Mouse (Mus musculus) hindbrain, embryonic 13.5 days (tissue): ENCODE measurements around the gene Smtn. TPM values are rescaled to one million over a fixed set of nuclear protein-coding genes. Genes with fewer than 3 reads are reported as not detected.

Source experiments
- ATAC-seq: fragments of 200-750 bp; cut with Nextera tagmentation; 2 replicates; pipeline ENCODE4 v1.8.0; 2017; ENCODE audit warnings: moderate TSS enrichment; ENCODE audit not compliant: low FRiP score
- H3K27ac ChIP-seq: fragments of 300-500 bp; sonication (generic); 2 replicates; pipeline ENCODE4 v1.5.1; 2015; ENCODE audit warnings: inconsistent platforms, mild to moderate bottlenecking, moderate library complexity
- H3K27me3 ChIP-seq: fragments of 300-500 bp; sonication (generic); 2 replicates; pipeline ENCODE4 v1.6.1; 2015; ENCODE audit warnings: mild to moderate bottlenecking, inconsistent platforms
- H3K36me3 ChIP-seq: fragments of 300-500 bp; sonication (generic); 2 replicates; pipeline ENCODE4 v1.6.1; 2015; ENCODE audit warnings: mild to moderate bottlenecking, inconsistent platforms
- H3K4me1 ChIP-seq: fragments of 300-500 bp; sonication (generic); replicated peaks from 2 replicates; pipeline ENCODE4 v1.6.1; 2015; ENCODE audit warnings: inconsistent platforms
- H3K4me2 ChIP-seq: fragments of 300-500 bp; sonication (generic); 2 replicates; pipeline ENCODE4 v1.6.1; 2015; ENCODE audit warnings: inconsistent platforms, mild to moderate bottlenecking, moderate library complexity
- H3K4me3 ChIP-seq: fragments of 300-500 bp; sonication (generic); 2 replicates; pipeline ENCODE4 v1.5.1; 2015; ENCODE audit warnings: mild to moderate bottlenecking, inconsistent platforms
- H3K9ac ChIP-seq: fragments of 300-500 bp; sonication (generic); 2 replicates; pipeline ENCODE4 v1.6.1; 2015; ENCODE audit warnings: mild to moderate bottlenecking, inconsistent platforms
- H3K9me3 ChIP-seq: fragments of 300-500 bp; sonication (generic); 2 replicates; pipeline ENCODE4 v1.6.1; 2016; ENCODE audit warnings: inconsistent platforms
- WGBS: fragments of 180-500 bp; shearing (Covaris S2); methylation state at CpG from one replicate; pipeline ENCODE4 v1.1.7; 2015; 5-methylcytosine and 5-hydroxymethylcytosine counted together
- polyA plus RNA-seq: library from polyadenylated mRNA; unstranded; fragments of >200 nt; fragmentation: Nextera tagmentation; extraction: Ambion mirVana; gene quantifications from 2 replicates; pipeline ENCODE4 v1.2.1, GENCODE M21; 2015

Gene Smtn
- polyA plus RNA-seq, 1 experiment from 2014 or later: 16.7 TPM

- ATAC-seq: no peak
Measured at GRCm38 (mm10) chr11:3544409-3544808, 4.0 kb upstream of the Smtn start.

DNA sequence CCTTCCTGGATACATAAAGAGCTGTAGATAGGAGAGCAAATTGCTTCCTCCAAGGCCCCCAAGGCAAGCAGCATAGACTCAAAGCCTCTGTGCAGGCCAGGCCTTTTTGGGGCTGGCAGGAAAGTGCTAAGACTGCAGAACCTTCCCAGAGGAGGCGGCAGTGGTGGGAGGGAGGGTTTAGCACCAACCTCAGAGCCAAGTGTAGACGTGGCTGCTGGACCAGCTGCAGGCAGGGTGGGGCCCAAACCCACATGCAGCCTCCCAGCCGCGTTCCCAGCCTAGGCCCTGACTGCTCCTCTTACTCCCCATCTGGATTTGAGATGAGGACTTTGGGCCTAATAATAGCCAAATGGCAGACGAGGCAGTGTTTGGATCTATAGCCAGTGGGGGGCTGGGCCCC, 2.6 kb upstream of the Smtn start:
- WGBS: 58% methylated on average over 5 of the region's 5 CpGs
- Histone ChIP-seq H3K27ac (no peak overlapping the region), H3K4me1 (peaks cover 11% of the 10 kb centered on the region)

More at GRCm38 (mm10) chr11:3544409-3544808, 4.0 kb upstream of the Smtn start:
- Histone ChIP-seq H3K4me3 (no peak overlapping the region), H3K4me1 (peaks cover 9% of the 10 kb centered on the region; the same call in 1 of the 2 replicates), H3K27me3 (no peaks in the 10 kb centered on the region), H3K9ac (no peak overlapping the region), H3K27ac (no peak overlapping the region), H3K36me3 (no peaks in the 10 kb centered on the region), H3K9me3 (no peaks in the 10 kb centered on the region), H3K4me2 (no peak overlapping the region)
- WGBS: 97% methylated on average over 5 of the region's 5 CpGs

DNA sequence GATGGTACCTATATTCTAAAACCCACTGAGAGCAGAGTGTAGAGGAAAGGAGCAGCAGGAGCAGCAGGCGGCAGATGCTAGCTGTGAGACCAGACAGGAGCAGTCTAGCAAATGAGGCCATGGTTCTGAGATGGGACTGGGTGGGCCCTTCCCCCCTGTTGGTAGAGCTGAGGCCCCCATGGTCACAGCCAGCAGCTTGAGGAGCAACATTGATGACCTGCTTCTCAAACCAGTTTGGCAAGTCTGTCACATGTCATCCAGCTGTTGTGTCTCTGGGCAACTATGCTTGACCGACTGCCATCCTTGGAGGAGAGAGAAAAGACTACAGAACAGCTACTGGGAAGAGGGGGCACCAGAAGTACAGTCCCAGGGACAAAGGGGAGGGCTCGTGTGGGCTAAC, 1.5 kb upstream of the Smtn start:
- H3K9me3 ChIP-seq: no peaks in the 10 kb centered on the region
- 78% methylated on average over 3 of the region's 3 CpGs for WGBS

More for the DNA sequence above, 2.6 kb upstream of the Smtn start:
- Histone ChIP-seq H3K9ac (no peak overlapping the region), H3K27me3 (0 out of 2 replicates have a peak, but pooled peaks cover 4% of the 10 kb centered on the region), H3K4me2 (no peak overlapping the region), H3K9me3 (no peaks in the 10 kb centered on the region), H3K36me3 (no peaks in the 10 kb centered on the region), H3K4me3 (no peak overlapping the region)
- no peak for ATAC-seq

DNA sequence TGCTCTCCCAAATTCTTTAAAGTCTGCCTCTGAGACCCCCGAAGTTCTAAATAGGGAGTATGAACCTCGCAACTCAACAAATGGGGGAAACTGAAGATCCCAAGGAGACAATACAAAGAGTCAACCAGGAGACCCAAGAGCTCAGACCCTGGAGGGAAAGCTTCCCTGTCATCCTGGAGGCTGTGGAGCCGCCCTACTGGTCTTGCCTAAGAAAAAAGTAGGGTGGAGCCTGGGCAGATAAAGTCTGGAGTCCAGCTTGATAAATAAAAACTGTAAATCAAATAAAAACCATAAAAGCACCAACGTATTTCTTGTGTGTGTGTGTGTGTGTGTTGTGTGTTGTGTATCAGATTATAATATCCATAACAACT, 601 bp downstream of the Smtn start:
- WGBS: 81% methylated on average over 4 of the region's 4 CpGs
- peak overlapping the region; percentile 74 for H3K9ac ChIP-seq

More for the DNA sequence above, 1.5 kb upstream of the Smtn start:
- Histone ChIP-seq H3K4me2 (no peak overlapping the region), H3K27ac (no peak overlapping the region), H3K27me3 (0 out of 2 replicates have a peak, but pooled peaks cover 5% of the 10 kb centered on the region), H3K4me3 (no peak overlapping the region), H3K36me3 (no peaks in the 10 kb centered on the region), H3K9ac (no peak overlapping the region), H3K4me1 (peaks cover 13% of the 10 kb centered on the region)
- ATAC-seq: no peak

DNA sequence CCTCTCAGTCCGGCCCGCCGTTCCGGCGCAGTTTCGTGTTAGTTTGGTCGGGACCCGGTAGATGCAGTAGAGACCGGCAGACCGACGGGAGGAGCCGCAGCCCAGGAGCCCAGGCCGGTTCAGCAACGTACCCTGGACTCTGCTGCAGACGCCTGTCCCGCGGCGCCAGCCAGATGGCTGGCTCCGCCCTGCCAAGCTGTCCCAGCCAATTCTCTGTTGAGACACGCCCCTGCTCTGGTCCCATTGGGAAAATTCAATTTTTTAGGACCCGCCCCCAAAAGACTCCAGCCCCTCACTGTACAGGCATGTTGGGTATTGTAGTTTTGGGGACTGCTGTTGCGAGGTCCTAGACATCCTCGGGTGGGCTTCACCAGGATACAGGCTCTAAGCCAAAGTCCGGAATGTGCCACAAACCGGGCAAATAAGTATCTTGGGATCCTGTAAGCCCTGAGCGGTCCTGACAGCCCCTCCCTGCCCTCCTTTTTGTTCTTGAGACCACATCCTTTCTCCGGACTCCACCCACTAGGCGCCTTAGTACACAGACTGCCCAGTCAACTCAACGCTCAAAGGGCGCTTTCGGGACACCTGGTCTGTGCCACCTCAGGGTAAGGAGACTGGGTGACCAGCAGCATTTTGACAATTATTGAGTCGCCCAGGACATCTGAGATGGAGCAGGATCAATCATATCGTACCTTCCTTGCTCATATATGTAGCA, 1.1 kb downstream of the Smtn start:
- Histone ChIP-seq H3K9ac (peak overlapping the region; percentile 74), H3K4me3 (peak overlapping the region; percentile 49), H3K4me2 (peak overlapping the region; percentile 65), H3K27me3 (0 out of 2 replicates have a peak, but pooled peaks cover 6% of the 10 kb centered on the region), H3K36me3 (no peaks in the 10 kb centered on the region), H3K4me1 (peaks cover 27% of the 10 kb centered on the region), H3K27ac (no peak overlapping the region), H3K9me3 (no peaks in the 10 kb centered on the region)
- ATAC-seq: peak; percentile 93
- 4% methylated on average over 33 of the region's 33 CpGs for WGBS

More for the DNA sequence above, 601 bp downstream of the Smtn start:
- Histone ChIP-seq H3K4me3 (peak overlapping the region; percentile 49), H3K4me2 (peak overlapping the region; percentile 65), H3K4me1 (peaks cover 27% of the 10 kb centered on the region), H3K27me3 (0 out of 2 replicates have a peak, but pooled peaks cover 6% of the 10 kb centered on the region), H3K36me3 (no peaks in the 10 kb centered on the region), H3K27ac (no peak overlapping the region), H3K9me3 (no peaks in the 10 kb centered on the region)
- ATAC-seq: no peak

DNA sequence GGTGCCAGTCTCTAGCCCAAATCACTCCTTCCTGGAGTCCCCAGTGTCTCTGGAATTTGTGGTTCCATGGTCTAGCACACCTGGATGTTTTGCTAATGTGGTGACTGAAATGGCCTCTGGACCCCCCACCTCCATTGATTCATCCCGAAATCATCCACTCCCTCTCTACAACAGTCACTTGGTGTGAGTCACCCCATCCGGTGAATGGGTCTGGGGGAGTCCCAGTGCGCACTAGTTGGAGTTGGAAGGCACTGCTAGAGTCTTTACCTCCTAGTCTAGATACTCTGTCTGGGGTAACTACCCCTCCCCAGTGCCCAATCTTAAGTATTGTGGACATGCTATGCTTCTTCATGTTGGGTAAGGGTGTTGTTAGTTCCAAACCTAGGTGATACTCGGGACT, 2.1 kb downstream of the Smtn start:
- peaks cover 27% of the 10 kb centered on the region for H3K4me1 ChIP-seq
- no peak for ATAC-seq
- no peaks in the 10 kb centered on the region for H3K9me3 ChIP-seq
- peak overlapping the region; percentile 74 for H3K9ac ChIP-seq
- H3K4me2 ChIP-seq: peak overlapping the region; percentile 65
- H3K36me3 ChIP-seq: no peaks in the 10 kb centered on the region
- peak overlapping the region; percentile 49 for H3K4me3 ChIP-seq
- no peak overlapping the region for H3K27ac ChIP-seq
- 0 out of 2 replicates have a peak, but pooled peaks cover 6% of the 10 kb centered on the region for H3K27me3 ChIP-seq
- WGBS: 79% methylated on average over 4 of the region's 4 CpGs

DNA sequence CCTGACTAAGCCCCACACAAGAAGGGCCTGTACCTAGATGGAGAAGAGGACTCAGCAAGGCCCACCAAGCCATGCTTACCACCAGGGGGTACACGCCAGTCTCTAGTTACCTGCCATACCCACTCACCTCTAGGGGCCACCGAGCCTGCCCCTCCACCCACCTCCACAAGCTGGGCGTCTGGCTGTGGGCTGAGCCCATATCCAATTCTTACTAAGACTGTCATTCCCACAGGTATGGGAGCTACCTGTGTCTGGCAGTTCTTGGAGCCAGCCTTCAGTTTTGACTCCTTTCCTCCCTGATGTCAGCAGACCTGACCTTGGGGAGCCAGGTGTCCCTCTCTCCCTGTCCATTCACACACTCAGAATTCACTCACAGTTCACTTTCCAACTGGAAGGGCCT, 2.7 kb downstream of the Smtn start:
- H3K36me3 ChIP-seq: no peaks in the 10 kb centered on the region
- peak overlapping the region; percentile 65 for H3K4me2 ChIP-seq
- no peak overlapping the region for H3K9ac ChIP-seq
- 92% methylated on average over 3 of the region's 3 CpGs for WGBS
- H3K4me3 ChIP-seq: peak overlapping the region; percentile 49
- peaks cover 27% of the 10 kb centered on the region for H3K4me1 ChIP-seq
- 0 out of 2 replicates have a peak, but pooled peaks cover 6% of the 10 kb centered on the region for H3K27me3 ChIP-seq
- ATAC-seq: no peak
- H3K9me3 ChIP-seq: no peaks in the 10 kb centered on the region
- no peak overlapping the region for H3K27ac ChIP-seq

DNA sequence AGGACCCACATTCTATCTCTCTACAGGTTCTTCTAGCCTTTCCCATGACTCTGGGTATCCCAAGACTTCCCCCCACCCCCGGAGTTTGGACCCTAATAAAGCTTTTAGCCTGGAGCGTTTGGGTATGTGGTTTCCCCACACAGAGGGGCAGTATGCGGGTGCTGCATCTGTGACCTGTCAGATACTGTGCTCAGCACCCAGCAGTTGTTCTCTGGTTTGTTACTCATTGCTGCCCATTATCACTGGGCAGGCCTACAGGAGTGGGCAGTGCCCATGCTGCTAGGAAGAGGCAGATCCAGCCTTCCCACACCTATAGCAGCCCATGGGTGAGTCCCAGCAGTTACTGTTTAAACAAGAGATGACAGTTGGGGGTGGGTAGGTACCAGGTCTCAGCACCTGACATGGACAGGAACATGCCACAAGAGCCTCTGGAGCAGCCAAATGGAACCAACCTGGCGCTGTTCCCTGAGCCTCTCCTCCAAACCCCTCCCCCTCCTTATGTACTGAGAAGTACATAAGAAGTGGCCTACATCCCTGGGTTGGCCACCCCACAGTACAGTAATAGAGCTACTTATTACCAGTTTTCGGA, 3.6 kb downstream of the Smtn start:
- peaks cover 27% of the 10 kb centered on the region for H3K4me1 ChIP-seq
- H3K4me3 ChIP-seq: no peak overlapping the region
- H3K36me3 ChIP-seq: peaks cover 4% of the 10 kb centered on the region; the same call in 1 of the 2 replicates
- 92% methylated on average over 5 of the region's 5 CpGs for WGBS
- ATAC-seq: no peak
- H3K27ac ChIP-seq: no peak overlapping the region
- no peak overlapping the region for H3K4me2 ChIP-seq
- 0 out of 2 replicates have a peak, but pooled peaks cover 6% of the 10 kb centered on the region for H3K27me3 ChIP-seq
- no peaks in the 10 kb centered on the region for H3K9me3 ChIP-seq
- no peak overlapping the region for H3K9ac ChIP-seq

- peak overlapping the region; percentile 55 for H3K4me3 ChIP-seq
- 45% methylated on average over 5 of the region's 5 CpGs for WGBS
- ATAC-seq: no peak
- H3K27ac ChIP-seq: peak overlapping the region; percentile 87
- H3K4me1 ChIP-seq: peaks cover 27% of the 10 kb centered on the region
- H3K27me3 ChIP-seq: 0 out of 2 replicates have a peak, but pooled peaks cover 6% of the 10 kb centered on the region
- no peaks in the 10 kb centered on the region for H3K9me3 ChIP-seq
- peaks cover 4% of the 10 kb centered on the region; the same call in 1 of the 2 replicates for H3K36me3 ChIP-seq
- peak overlapping the region; percentile 79 for H3K9ac ChIP-seq
- peak overlapping the region; percentile 89 for H3K4me2 ChIP-seq
Measured at GRCm38 (mm10) chr11:3536082-3536481, 4.3 kb downstream of the Smtn start.

DNA sequence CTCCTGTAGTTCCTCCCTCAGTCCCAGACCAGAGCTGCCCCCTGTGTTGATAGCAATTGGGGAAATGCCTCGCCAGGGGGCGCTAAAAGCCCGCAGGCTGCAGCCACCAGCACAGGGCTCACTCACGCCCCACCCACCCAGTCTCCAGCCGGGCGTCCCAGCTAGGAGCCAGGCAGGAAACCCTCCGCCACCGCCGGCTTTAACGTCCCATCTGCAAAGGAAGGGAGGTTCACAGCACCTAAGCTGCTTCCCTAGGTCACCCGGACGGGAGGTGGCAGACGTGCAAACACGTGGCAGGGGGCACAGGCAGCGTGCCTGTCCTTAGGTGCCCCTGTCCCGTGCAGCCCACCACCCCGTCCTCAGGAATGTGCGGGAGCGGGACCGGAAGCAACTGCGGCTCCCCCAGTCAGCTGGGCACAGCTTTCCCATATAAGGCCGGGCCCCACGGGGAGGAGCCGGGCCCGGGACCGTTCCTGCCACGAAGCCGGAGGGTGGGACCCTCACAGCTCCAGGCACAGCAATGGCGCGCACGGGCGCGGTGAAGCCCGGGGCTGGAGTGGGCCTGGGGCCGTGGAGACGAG, 4.9 kb downstream of the Smtn start:
- Histone ChIP-seq H3K4me1 (peaks cover 27% of the 10 kb centered on the region), H3K4me2 (peak overlapping the region; percentile 89), H3K9me3 (no peaks in the 10 kb centered on the region), H3K27ac (peak overlapping the region; percentile 87), H3K27me3 (0 out of 2 replicates have a peak, but pooled peaks cover 6% of the 10 kb centered on the region), H3K4me3 (peak overlapping the region; percentile 55), H3K9ac (peak overlapping the region; percentile 79), H3K36me3 (peaks cover 4% of the 10 kb centered on the region; the same call in 1 of the 2 replicates)
- peak; percentile 88 for ATAC-seq
- under 1% methylated on average over 36 of the region's 36 CpGs for WGBS

GRCm38 (mm10) chr11:3534956-3535355, 5.5 kb downstream of the Smtn start:
- peak overlapping the region; percentile 87; the same call in 1 of the 2 replicates for H3K27ac ChIP-seq
- 6% methylated on average over 8 of the region's 8 CpGs for WGBS
- H3K9me3 ChIP-seq: no peaks in the 10 kb centered on the region
- H3K4me2 ChIP-seq: peak overlapping the region; percentile 89
- peak overlapping the region; percentile 79; the same call in 1 of the 2 replicates for H3K9ac ChIP-seq
- peaks cover 27% of the 10 kb centered on the region for H3K4me1 ChIP-seq
- ATAC-seq: 0 out of 2 replicates have a peak, but pooled peaks have one; percentile 2
- 0 out of 2 replicates have a peak, but pooled peaks cover 6% of the 10 kb centered on the region for H3K27me3 ChIP-seq
- peak overlapping the region; percentile 55 for H3K4me3 ChIP-seq
- peaks cover 5% of the 10 kb centered on the region; the same call in 1 of the 2 replicates for H3K36me3 ChIP-seq

DNA sequence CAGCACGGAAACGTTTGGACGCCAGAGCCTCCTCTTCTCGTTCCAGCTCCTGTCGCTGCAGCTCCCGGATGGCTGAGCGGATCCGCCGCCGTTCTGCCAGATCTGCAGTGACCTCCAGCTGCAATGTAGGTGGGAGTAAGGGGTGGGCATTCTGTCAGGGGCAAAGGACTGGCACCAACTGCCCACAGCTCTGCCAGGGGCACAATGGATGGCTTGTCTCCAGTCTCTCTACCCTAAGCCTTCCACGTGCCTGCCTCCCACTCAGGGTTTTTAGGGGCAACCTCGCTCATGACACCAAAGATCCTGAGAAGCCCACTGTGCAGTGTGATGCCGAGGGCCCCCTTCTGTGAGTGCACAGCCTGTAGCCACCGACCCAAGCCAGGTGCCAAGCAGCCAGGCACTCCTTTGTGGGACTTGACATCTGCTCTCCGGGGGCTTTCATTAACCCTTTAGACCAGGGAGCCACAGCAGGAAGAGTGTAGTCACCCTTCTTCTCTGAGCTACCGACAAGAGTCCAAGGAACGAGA, 6.9 kb downstream of the Smtn start:
- Histone ChIP-seq H3K4me1 (peaks cover 21% of the 10 kb centered on the region), H3K4me3 (no peak overlapping the region), H3K27ac (no peak overlapping the region), H3K4me2 (no peak overlapping the region), H3K9ac (peak overlapping the region; percentile 59; the same call in 1 of the 2 replicates), H3K9me3 (no peaks in the 10 kb centered on the region), H3K36me3 (peaks cover 15% of the 10 kb centered on the region), H3K27me3 (0 out of 2 replicates have a peak, but pooled peaks cover 6% of the 10 kb centered on the region)
- 91% methylated on average over 17 of the region's 17 CpGs for WGBS
- ATAC-seq: no peak
